Mouse (Mus musculus) frontal cortex, adult (tissue): ENCODE measurements around the gene Myo9a.
A peak's percentile ranks its signal among the peaks of the same experiment; 100 is the strongest.

ENCODE experiments used
- ATAC-seq: cut with Nextera tagmentation; 2 replicates; pipeline ENCODE4 v1.9.2; 2017; ENCODE audit warnings: mild to moderate bottlenecking, moderate library complexity, mixed read lengths; ENCODE audit not compliant: low TSS enrichment

Gene Myo9a

GRCm38 (mm10) chr9:59750267-59751065 is at the start of gene Myo9a, which contains the start of gene Senp8:
TSS of gene Myo9a (plus strand) at chr9:59750896.
TSS of gene Senp8 (minus strand) at chr9:59750710.
- peak; percentile 75 for ATAC-seq

- ATAC-seq = no peak
Observed at GRCm38 (mm10) chr9:59701094-59701493, 49.6 kb upstream of the Myo9a start.

GRCm38 (mm10) chr9:59703099-59703498 is 47.6 kb upstream of the Myo9a start:
- no peak for ATAC-seq

GRCm38 (mm10) chr9:59706850-59707825 is 43.6 kb upstream of the Myo9a start:
- ATAC-seq = no peak

GRCm38 (mm10) chr9:59709225-59709624 is 41.5 kb upstream of the Myo9a start:
- no peak for ATAC-seq

GRCm38 (mm10) chr9:59716275-59716898 is 34.3 kb upstream of the Myo9a start:
- no peak for ATAC-seq

- no peak for ATAC-seq
Observed at GRCm38 (mm10) chr9:59718237-59718636, 32.5 kb upstream of the Myo9a start.

- no peak for ATAC-seq
Observed at GRCm38 (mm10) chr9:59721144-59721543, 29.6 kb upstream of the Myo9a start.

GRCm38 (mm10) chr9:59723096-59723657 is 27.5 kb upstream of the Myo9a start:
- peak; percentile 82 for ATAC-seq

- ATAC-seq = peak; percentile 39; the same call in 1 of the 2 replicates
Observed at GRCm38 (mm10) chr9:59723791-59724442, 26.8 kb upstream of the Myo9a start.

GRCm38 (mm10) chr9:59725515-59725914 is 25.2 kb upstream of the Myo9a start:
- no peak for ATAC-seq

- no peak for ATAC-seq
Observed at GRCm38 (mm10) chr9:59727569-59728286, 23.0 kb upstream of the Myo9a start.

- no peak for ATAC-seq
Observed at GRCm38 (mm10) chr9:59731136-59731535, 19.6 kb upstream of the Myo9a start.

GRCm38 (mm10) chr9:59733075-59733474 is 17.6 kb upstream of the Myo9a start:
- no peak for ATAC-seq

GRCm38 (mm10) chr9:59735394-59735793 is 15.3 kb upstream of the Myo9a start:
- ATAC-seq = no peak

GRCm38 (mm10) chr9:59740593-59740992 is 10.1 kb upstream of the Myo9a start:
- ATAC-seq = no peak

GRCm38 (mm10) chr9:59743903-59744302 is 6.8 kb upstream of the Myo9a start:
- ATAC-seq = no peak

GRCm38 (mm10) chr9:59748387-59748786 is 2.3 kb upstream of the Myo9a start:
- ATAC-seq = no peak

GRCm38 (mm10) chr9:59748969-59749368 is 1.7 kb upstream of the Myo9a start:
- ATAC-seq = no peak

GRCm38 (mm10) chr9:59749581-59750265 is 973 bp upstream of the Myo9a start:
- ATAC-seq = no peak
